Mouse (Mus musculus): ENCODE data around the gene Rabl6. TPM values are rescaled to one million over a fixed set of nuclear protein-coding genes. Genes with fewer than 3 reads are reported as not detected.

Gene Rabl6
- polyA plus RNA-seq, 1 experiment from 2014 or later = 49.2 TPM

Other genes with a start within 250 kb of the Rabl6 start
- gene Uap1l1, start 242.8 kb downstream of the Rabl6 start, polyA plus RNA-seq (2014; fragmentation: Nextera tagmentation; extraction: Ambion mirVana) = 3.4 and 6.7 TPM in 2 replicates
- 47.9 and 53.3 TPM in 2 replicates for gene Sapcd2, start 236.2 kb downstream of the Rabl6 start, polyA plus RNA-seq (2014; fragmentation: Nextera tagmentation; extraction: Ambion mirVana)
- gene Entpd2, start 212.6 kb downstream of the Rabl6 start, polyA plus RNA-seq (2014; fragmentation: Nextera tagmentation; extraction: Ambion mirVana) = 0.12 and 0.23 TPM in 2 replicates
- 101 and 106 TPM in 2 replicates for gene Npdc1, start 209.2 kb downstream of the Rabl6 start, polyA plus RNA-seq (2014; fragmentation: Nextera tagmentation; extraction: Ambion mirVana)
- not detected in 2 replicates for gene Fut7, start 185.3 kb downstream of the Rabl6 start, polyA plus RNA-seq (2014; fragmentation: Nextera tagmentation; extraction: Ambion mirVana)
- 5.2 and 5.4 TPM in 2 replicates for gene Abca2, start 179.8 kb downstream of the Rabl6 start, polyA plus RNA-seq (2014; fragmentation: Nextera tagmentation; extraction: Ambion mirVana)
- gene Clic3, start 151.7 kb downstream of the Rabl6 start, polyA plus RNA-seq (2014; fragmentation: Nextera tagmentation; extraction: Ambion mirVana) = 0.18 and 0.25 TPM in 2 replicates
- gene Paxx, start 147.4 kb downstream of the Rabl6 start, polyA plus RNA-seq (2014; fragmentation: Nextera tagmentation; extraction: Ambion mirVana) = 21.9 and 23.2 TPM in 2 replicates
- 0.26 TPM in 1 of 2 replicates, not detected in the other for gene Ptgds, start 138.5 kb downstream of the Rabl6 start, polyA plus RNA-seq (2014; fragmentation: Nextera tagmentation; extraction: Ambion mirVana)
- not detected in 2 replicates for gene Lcn12, start 114.6 kb downstream of the Rabl6 start, polyA plus RNA-seq (2014; fragmentation: Nextera tagmentation; extraction: Ambion mirVana)
- 65.9 and 66.4 TPM in 2 replicates for gene Fbxw5, start 107.8 kb downstream of the Rabl6 start, polyA plus RNA-seq (2014; fragmentation: Nextera tagmentation; extraction: Ambion mirVana)
- gene C8g, start 106.8 kb downstream of the Rabl6 start, polyA plus RNA-seq (2014; fragmentation: Nextera tagmentation; extraction: Ambion mirVana) = 3.6 TPM in 2 replicates
- 29.0 and 31.6 TPM in 2 replicates for gene Traf2, start 61.6 kb downstream of the Rabl6 start, polyA plus RNA-seq (2014; fragmentation: Nextera tagmentation; extraction: Ambion mirVana)
- gene Edf1, start 50.7 kb downstream of the Rabl6 start, polyA plus RNA-seq (2014; fragmentation: Nextera tagmentation; extraction: Ambion mirVana) = 385 TPM in 2 replicates
- gene Mamdc4, start 33.7 kb downstream of the Rabl6 start, polyA plus RNA-seq (2014; fragmentation: Nextera tagmentation; extraction: Ambion mirVana) = 1.4 and 2.2 TPM in 2 replicates
- gene Phpt1, start 33.3 kb downstream of the Rabl6 start, polyA plus RNA-seq (2014; fragmentation: Nextera tagmentation; extraction: Ambion mirVana) = 158 and 159 TPM in 2 replicates
- gene Ajm1, start 26.8 kb downstream of the Rabl6 start, polyA plus RNA-seq (2014; fragmentation: Nextera tagmentation; extraction: Ambion mirVana) = 0.07 and 0.10 TPM in 2 replicates
- gene Ccdc183, start 9.2 kb upstream of the Rabl6 start, polyA plus RNA-seq (2014; fragmentation: Nextera tagmentation; extraction: Ambion mirVana) = 0.25 and 0.28 TPM in 2 replicates
- gene Tmem141, start 13.5 kb upstream of the Rabl6 start, polyA plus RNA-seq (2014; fragmentation: Nextera tagmentation; extraction: Ambion mirVana) = 17.9 and 19.1 TPM in 2 replicates
- 1.3 and 1.6 TPM in 2 replicates for gene Fcna, start 19.5 kb upstream of the Rabl6 start, polyA plus RNA-seq (2014; fragmentation: Nextera tagmentation; extraction: Ambion mirVana)
- not detected in 2 replicates for gene Lcn8, start 44.6 kb upstream of the Rabl6 start, polyA plus RNA-seq (2014; fragmentation: Nextera tagmentation; extraction: Ambion mirVana)
- gene Lcn5, start 49.4 kb upstream of the Rabl6 start, polyA plus RNA-seq (2014; fragmentation: Nextera tagmentation; extraction: Ambion mirVana) = not detected in 2 replicates
- not detected in 2 replicates for gene Lcn6, start 68.3 kb upstream of the Rabl6 start, polyA plus RNA-seq (2014; fragmentation: Nextera tagmentation; extraction: Ambion mirVana)
- gene Lcn10, start 74.2 kb upstream of the Rabl6 start, polyA plus RNA-seq (2014; fragmentation: Nextera tagmentation; extraction: Ambion mirVana) = not detected in 2 replicates
- gene Obp2a, start 91.5 kb upstream of the Rabl6 start, polyA plus RNA-seq (2014; fragmentation: Nextera tagmentation; extraction: Ambion mirVana) = not detected in 2 replicates
- gene Bmyc, start 98.2 kb upstream of the Rabl6 start, polyA plus RNA-seq (2014; fragmentation: Nextera tagmentation; extraction: Ambion mirVana) = 57.1 and 59.7 TPM in 2 replicates
- gene Obp2b, start 128.5 kb upstream of the Rabl6 start, polyA plus RNA-seq (2014; fragmentation: Nextera tagmentation; extraction: Ambion mirVana) = not detected in 2 replicates
- gene Lcn3, start 157.0 kb upstream of the Rabl6 start, polyA plus RNA-seq (2014; fragmentation: Nextera tagmentation; extraction: Ambion mirVana) = not detected in 2 replicates
- gene Lcn11, start 168.5 kb upstream of the Rabl6 start, polyA plus RNA-seq (2014; fragmentation: Nextera tagmentation; extraction: Ambion mirVana) = not detected in 2 replicates
- gene Gm13539, start 173.7 kb upstream of the Rabl6 start, polyA plus RNA-seq (2014; fragmentation: Nextera tagmentation; extraction: Ambion mirVana) = not detected in 2 replicates
- not detected in 2 replicates for gene Glt6d1, start 207.3 kb upstream of the Rabl6 start, polyA plus RNA-seq (2014; fragmentation: Nextera tagmentation; extraction: Ambion mirVana)
- gene Lcn9, start 214.6 kb upstream of the Rabl6 start, polyA plus RNA-seq (2014; fragmentation: Nextera tagmentation; extraction: Ambion mirVana) = not detected in 2 replicates
- not detected in 2 replicates for gene Sohlh1, start 238.7 kb upstream of the Rabl6 start, polyA plus RNA-seq (2014; fragmentation: Nextera tagmentation; extraction: Ambion mirVana)